ENCODE assay signal across 11 mouse cellular contexts in the genomic region with DNA sequence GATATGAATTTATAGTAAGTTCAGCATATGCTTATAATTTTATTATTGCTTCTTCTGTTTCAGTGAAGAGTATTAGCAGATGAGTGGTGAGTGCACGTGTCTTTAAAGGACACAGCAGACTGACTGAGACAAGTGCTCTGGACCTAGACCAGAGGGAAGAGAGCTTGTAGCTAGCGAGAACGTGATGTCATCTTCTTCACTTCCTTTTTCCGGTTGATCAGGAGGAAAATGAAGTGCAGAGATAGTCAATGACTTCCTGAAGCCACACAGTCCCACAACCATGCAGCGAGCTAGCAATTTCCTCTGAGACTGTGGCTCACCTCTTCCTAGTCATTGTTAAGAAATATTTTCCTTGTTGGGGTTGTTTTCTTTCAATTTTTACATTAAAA. TPM values are rescaled to one million over a fixed set of nuclear protein-coding genes. Genes with fewer than 3 reads are reported as not detected.
DNase-seq lines count a peak whose midpoint lies in the region; ATAC-seq lines count a peak whose summit lies in the region.
"Had no signal": no experiment of that assay in that cellular context is flagged by ENCODE, and none has a peak within 500 bp of the region (broad histone marks: within the 10 kb centered on the region; RNA-seq: fewer than 3 reads in every experiment).

No protein-coding gene starts in this region.

- H3K36me3 ChIP-seq in intestine, embryonic 15.5 days, result peaks cover 2% of the 10 kb centered on the region
- peaks cover 13% of the 10 kb centered on the region for H3K36me3 ChIP-seq in intestine, embryonic 16.5 days (ENCODE audit: control insufficient read depth, insufficient read depth, low read length)
- H3K36me3 ChIP-seq in macrophage (ENCODE audit: inconsistent target), result peaks cover 16% of the 10 kb centered on the region; the same call in 1 of the 2 replicates

- H3K4me2 ChIP-seq in intestine, embryonic 15.5 days (replicated peaks), result no peak overlapping the region
- H3K4me2 ChIP-seq in intestine, embryonic 16.5 days (ENCODE audit: low read depth, low read length), result no peak overlapping the region

- H3K27me3 ChIP-seq in intestine, embryonic 15.5 days (replicated peaks), result no peaks in the 10 kb centered on the region
- H3K27me3 ChIP-seq in intestine, embryonic 16.5 days (replicated peaks; ENCODE audit: control insufficient read depth, insufficient read depth, low read length), result no peaks in the 10 kb centered on the region

- no peaks in the 10 kb centered on the region for H3K9me3 ChIP-seq in intestine, embryonic 15.5 days
- no peaks in the 10 kb centered on the region for H3K9me3 ChIP-seq in intestine, embryonic 16.5 days (ENCODE audit: control insufficient read depth, low read length)

- 59% methylated on average over 5 of the region's 5 CpGs for WGBS in intestine, embryonic 15.5 days
- WGBS in intestine, embryonic 16.5 days, result 58% methylated on average over 5 of the region's 5 CpGs
- WGBS in macrophage (ENCODE audit: missing documents), result 9% methylated on average over 5 of the region's 5 CpGs

- peaks cover 58% of the 10 kb centered on the region for H3K79me2 ChIP-seq in macrophage (ENCODE audit: inconsistent target)

- H3K9ac ChIP-seq in intestine, embryonic 15.5 days, result no peak overlapping the region
- H3K9ac ChIP-seq in intestine, embryonic 16.5 days (ENCODE audit: low read depth, low read length), result no peak overlapping the region

- H3K4me1 ChIP-seq in intestine, embryonic 15.5 days (replicated peaks), result peaks cover 49% of the 10 kb centered on the region
- H3K4me1 ChIP-seq in intestine, embryonic 16.5 days (ENCODE audit: control insufficient read depth, insufficient read depth, low read length), result peaks cover 60% of the 10 kb centered on the region

- no peak overlapping the region for H3K4me3 ChIP-seq in intestine, embryonic 15.5 days (replicated peaks)
- H3K4me3 ChIP-seq in intestine, embryonic 16.5 days (ENCODE audit: low read length), result no peak overlapping the region
- no peak overlapping the region for H3K4me3 ChIP-seq in macrophage (ENCODE audit: inconsistent target)
- H3K4me3 ChIP-seq: erythroblast, embryonic 14.5 days; myocyte had no signal

- no peak for ATAC-seq in intestine, embryonic 15.5 days
- ATAC-seq in intestine, embryonic 16.5 days, result no peak
- ATAC-seq in CD4-positive, CD25-positive, alpha-beta regulatory T cell, adult 4 months, result peak; percentile 85

- H3K27ac ChIP-seq in intestine, embryonic 15.5 days, result 0 out of 2 replicates have a peak overlapping the region, but pooled peaks have one; percentile 56
- no peak overlapping the region; the same call in 1 of the 2 replicates for H3K27ac ChIP-seq in intestine, embryonic 16.5 days (ENCODE audit: low read length)
- H3K27ac ChIP-seq in macrophage, result peak overlapping the region; percentile 96

- peak; percentile 79 for DNase-seq in A20 (ENCODE audit: low read depth, low spot score)
- no peak for DNase-seq in urinary bladder, postnatal 25 days (ENCODE audit: low spot score)
- no peak for DNase-seq in neural tube, embryonic 10.5 days (ENCODE audit: extremely low spot score, low spot score)
- no peak for DNase-seq in testis, postnatal 14 days (ENCODE audit: low spot score)
- DNase-seq: retina, postnatal 1 day had no signal

RNA-seq across cellular contexts. Expression of gene Acvr1b, which starts 16.9 kb away (rescaled TPM):
- 9.1 and 9.3 TPM in 2 replicates for polyA plus RNA-seq in intestine, embryonic 15.5 days (2015; fragmentation: Nextera tagmentation; extraction: Ambion mirVana)
- 10.4 and 11.0 TPM in 2 replicates for polyA plus RNA-seq in intestine, embryonic 16.5 days (2015; fragmentation: Nextera tagmentation; extraction: Ambion mirVana)
- 1 to 10 TPM; 4.0 to 5.4 TPM for polyA plus RNA-seq in CD4-positive, CD25-positive, alpha-beta regulatory T cell, adult 4 months (2017; shearing (Covaris generic))
- total RNA-seq in macrophage (2018; cell fraction: chromatin; rRNA removed), result 10 to 100 TPM in 17 of 26 experiments, 1 to 10 TPM in 9; 3.9 to 30.0 (median 13.3) TPM
- 10 to 100 TPM in 24 of 26 experiments, 1 to 10 TPM in 2; 8.4 to 19.8 (median 14.9) TPM for total RNA-seq in macrophage (2018; cell fraction: cytosol; rRNA removed)
- 10 to 100 TPM; 12.9 to 36.2 (median 21.7) TPM for total RNA-seq in macrophage (2018; cell fraction: nucleus; rRNA removed)
- polyA plus RNA-seq in macrophage (2018), result 13.7 to 15.7 TPM (median 14.6 TPM) in 3 replicates

RNA-seq across cellular contexts. Expression of gene Grasp, which starts 33.2 kb away (rescaled TPM):
- 3.9 and 4.8 TPM in 2 replicates for polyA plus RNA-seq in intestine, embryonic 15.5 days (2015; fragmentation: Nextera tagmentation; extraction: Ambion mirVana)
- polyA plus RNA-seq in intestine, embryonic 16.5 days (2015; fragmentation: Nextera tagmentation; extraction: Ambion mirVana), result 2.3 and 2.8 TPM in 2 replicates
- under 1 TPM in 1 of 2 experiments, not detected in 1; 0.47 TPM for polyA plus RNA-seq in CD4-positive, CD25-positive, alpha-beta regulatory T cell, adult 4 months (2017; shearing (Covaris generic))
- under 1 TPM in 9 of 26 experiments, not detected in 17; 0.29 to 0.87 (median 0.66) TPM for total RNA-seq in macrophage (2018; cell fraction: chromatin; rRNA removed)
- total RNA-seq in macrophage (2018; cell fraction: cytosol; rRNA removed), result 1 to 10 TPM in 1 of 26 experiments, under 1 TPM in 24, not detected in 1; 0.04 to 1.0 (median 0.21) TPM
- under 1 TPM in 17 of 26 experiments, not detected in 9; 0.22 to 0.94 (median 0.65) TPM for total RNA-seq in macrophage (2018; cell fraction: nucleus; rRNA removed)
- polyA plus RNA-seq in macrophage (2018), result 0.26 to 0.36 TPM in 2 of 3 replicates, not detected in the other
